Mouse (Mus musculus): Measurements from ENCODE around the gene Map3k15. TPM values are rescaled to one million over a fixed set of nuclear protein-coding genes. Genes with fewer than 3 reads are reported as not detected.

The Map3k15 gene
- polyA plus RNA-seq, 1 experiment from 2014 or later, result 0.23 TPM

GRCm38 (mm10) chrX:160137177-160137860 is 149.1 kb downstream of the Map3k15 start:
- Histone ChIP-seq H3K9me3 (no peaks in the 10 kb centered on the region), H3K9ac (peak overlapping the region; percentile 66), H3K36me3 (no peaks in the 10 kb centered on the region), H3K4me1 (no peaks in the 10 kb centered on the region), H3K27me3 (replicated peaks) (no peaks in the 10 kb centered on the region), H3K27ac (0 out of 2 replicates have a peak overlapping the region, but pooled peaks have one; percentile 66), H3K4me2 (replicated peaks) (peak overlapping the region; percentile 65), H3K4me3 (peak overlapping the region; percentile 62)
- 0 out of 2 replicates have a peak, but pooled peaks have one; percentile 12 for ATAC-seq (ENCODE audit: low FRiP score, low read depth)
- WGBS, result 28% methylated on average over 18 of the region's 18 CpGs

- H3K4me1 ChIP-seq, result no peaks in the 10 kb centered on the region
- H3K4me2 ChIP-seq (replicated peaks), result peak within 1 kb of the TSS; percentile 65
- peak; percentile 98 for ATAC-seq (ENCODE audit: low FRiP score, low read depth)
- no peaks in the 10 kb centered on the region for H3K9me3 ChIP-seq
- no peaks in the 10 kb centered on the region for H3K36me3 ChIP-seq
- H3K27me3 ChIP-seq (replicated peaks), result no peaks in the 10 kb centered on the region
- 22% methylated on average over 59 of the region's 67 CpGs for WGBS
- H3K9ac ChIP-seq, result peak within 1 kb of the TSS; percentile 66
- peak within 1 kb of the TSS; percentile 66 for H3K27ac ChIP-seq
- H3K4me3 ChIP-seq, result peak within 1 kb of the TSS; percentile 62
These were observed 149.9 kb downstream of the Map3k15 start, which contains the start of gene Pdha1 for GRCm38 (mm10) chrX:160137861-160138717. Pdha1 (minus strand) TSS chrX:160138413.

GRCm38 (mm10) chrX:160146806-160147205 is 158.6 kb downstream of the Map3k15 start:
- H3K4me2 ChIP-seq (replicated peaks), result no peak overlapping the region
- no peak for ATAC-seq (ENCODE audit: low FRiP score, low read depth)
- no peaks in the 10 kb centered on the region for H3K36me3 ChIP-seq
- no peak overlapping the region for H3K4me3 ChIP-seq
- H3K27ac ChIP-seq, result no peak overlapping the region
- H3K27me3 ChIP-seq (replicated peaks), result no peaks in the 10 kb centered on the region
- H3K4me1 ChIP-seq, result no peaks in the 10 kb centered on the region
- 88% methylated on average over 4 of the region's 4 CpGs for WGBS
- H3K9ac ChIP-seq, result no peak overlapping the region
- H3K9me3 ChIP-seq, result no peaks in the 10 kb centered on the region

GRCm38 (mm10) chrX:160147406-160147805 is 159.2 kb downstream of the Map3k15 start:
- no peak for ATAC-seq (ENCODE audit: low FRiP score, low read depth)

GRCm38 (mm10) chrX:160148859-160149258 is 160.6 kb downstream of the Map3k15 start:
- Histone ChIP-seq H3K9ac (no peak overlapping the region), H3K27ac (no peak overlapping the region), H3K4me2 (replicated peaks) (no peak overlapping the region), H3K4me1 (no peaks in the 10 kb centered on the region), H3K9me3 (no peaks in the 10 kb centered on the region), H3K36me3 (no peaks in the 10 kb centered on the region), H3K4me3 (no peak overlapping the region), H3K27me3 (replicated peaks) (no peaks in the 10 kb centered on the region)
- no peak for ATAC-seq (ENCODE audit: low FRiP score, low read depth)
- WGBS, result 89% methylated on average over 3 of the region's 3 CpGs

More at GRCm38 (mm10) chrX:160147406-160147805, 159.2 kb downstream of the Map3k15 start:
- WGBS, result 90% methylated on average over 3 of the region's 3 CpGs
- H3K4me2 ChIP-seq (replicated peaks), result no peak overlapping the region
- H3K27ac ChIP-seq, result no peak overlapping the region
- H3K27me3 ChIP-seq (replicated peaks), result no peaks in the 10 kb centered on the region
- H3K4me1 ChIP-seq, result no peaks in the 10 kb centered on the region
- H3K9me3 ChIP-seq, result no peaks in the 10 kb centered on the region
- H3K9ac ChIP-seq, result no peak overlapping the region
- H3K4me3 ChIP-seq, result no peak overlapping the region
- no peaks in the 10 kb centered on the region for H3K36me3 ChIP-seq

GRCm38 (mm10) chrX:160153147-160153815 is 165.0 kb downstream of the Map3k15 start:
- WGBS, result 69% methylated on average over 4 of the region's 4 CpGs
- Histone ChIP-seq H3K27me3 (replicated peaks) (no peaks in the 10 kb centered on the region), H3K4me1 (no peaks in the 10 kb centered on the region), H3K27ac (no peak overlapping the region), H3K9me3 (no peaks in the 10 kb centered on the region), H3K36me3 (no peaks in the 10 kb centered on the region), H3K4me3 (no peak overlapping the region), H3K9ac (no peak overlapping the region), H3K4me2 (replicated peaks) (no peak overlapping the region)
- no peak for ATAC-seq (ENCODE audit: low FRiP score, low read depth)

- Histone ChIP-seq H3K9ac (no peak overlapping the region), H3K9me3 (no peaks in the 10 kb centered on the region), H3K4me1 (no peaks in the 10 kb centered on the region), H3K27ac (no peak overlapping the region), H3K4me3 (no peak overlapping the region), H3K4me2 (replicated peaks) (no peak overlapping the region), H3K36me3 (no peaks in the 10 kb centered on the region), H3K27me3 (replicated peaks) (no peaks in the 10 kb centered on the region)
- no peak for ATAC-seq (ENCODE audit: low FRiP score, low read depth)
- WGBS, result 88% methylated on average over 3 of the region's 3 CpGs
These were observed 176.0 kb downstream of the Map3k15 start for GRCm38 (mm10) chrX:160164259-160164658.

GRCm38 (mm10) chrX:160166246-160166985 is 178.2 kb downstream of the Map3k15 start:
- ATAC-seq (ENCODE audit: low FRiP score, low read depth), result peak; percentile 53; the same call in 1 of the 2 replicates

GRCm38 (mm10) chrX:160170150-160170549 is 181.9 kb downstream of the Map3k15 start:
- no peaks in the 10 kb centered on the region for H3K4me1 ChIP-seq
- no peaks in the 10 kb centered on the region for H3K27me3 ChIP-seq (replicated peaks)
- 0 out of 2 replicates have a peak, but pooled peaks have one; percentile 9 for ATAC-seq (ENCODE audit: low FRiP score, low read depth)
- H3K27ac ChIP-seq, result no peak overlapping the region
- H3K36me3 ChIP-seq, result no peaks in the 10 kb centered on the region
- no peak overlapping the region for H3K4me3 ChIP-seq
- 12% methylated on average over 3 of the region's 3 CpGs for WGBS
- H3K9ac ChIP-seq, result no peak overlapping the region
- no peak overlapping the region for H3K4me2 ChIP-seq (replicated peaks)
- H3K9me3 ChIP-seq, result no peaks in the 10 kb centered on the region

More at GRCm38 (mm10) chrX:160166246-160166985, 178.2 kb downstream of the Map3k15 start:
- H3K9ac ChIP-seq, result no peak overlapping the region
- WGBS, result 38% methylated on average over 6 of the region's 6 CpGs
- no peaks in the 10 kb centered on the region for H3K4me1 ChIP-seq
- H3K27ac ChIP-seq, result no peak overlapping the region
- H3K36me3 ChIP-seq, result no peaks in the 10 kb centered on the region
- no peaks in the 10 kb centered on the region for H3K27me3 ChIP-seq (replicated peaks)
- H3K4me3 ChIP-seq, result no peak overlapping the region
- H3K9me3 ChIP-seq, result no peaks in the 10 kb centered on the region
- H3K4me2 ChIP-seq (replicated peaks), result no peak overlapping the region

All from neural tube, embryonic 12.5 days (tissue).